Mouse (Mus musculus) liver, adult 2 months (tissue): ENCODE results near the gene Cacnb1.

Experiments
- CTCF ChIP-seq: fragments of 200-500 bp; IDR thresholded peaks from 2 replicates; pipeline ENCODE4 v1.5.1; 2011; ENCODE audit warnings: low read depth, low read length, control low read depth
- POLR2A ChIP-seq: fragments of 200-500 bp; IDR thresholded peaks from 2 replicates; pipeline ENCODE4 v1.6.1; 2011; ENCODE audit warnings: low read length, control low read depth; ENCODE audit not compliant: insufficient read depth; ENCODE audit errors: extremely low read depth

GRCm38 (mm10) chr11:98005076-98005475, 17.8 kb downstream of the Cacnb1 start:
- TF ChIP-seq POLR2A = no peak
- no peak for TF ChIP-seq CTCF
